Mouse (Mus musculus) thymus, adult 2 months (tissue): Measurements from ENCODE around the gene Olfr555. TPM values are rescaled to one million over a fixed set of nuclear protein-coding genes. Genes with fewer than 3 reads are reported as not detected.

ENCODE experiments used
- DNase-seq: peaks from one replicate; pipeline ENCODE4 v3.0.0; 2021
- H3K27ac ChIP-seq: fragments of 200-500 bp; 2 replicates; pipeline ENCODE4 v1.5.1; 2012; ENCODE audit warnings: low read length, control low read depth; ENCODE audit not compliant: control insufficient read depth, insufficient read depth
- H3K27me3 ChIP-seq: fragments of 200-500 bp; 2 replicates; pipeline ENCODE4 v1.6.1; 2012; ENCODE audit warnings: mild to moderate bottlenecking, low read length, moderate library complexity, mixed read lengths; ENCODE audit not compliant: control insufficient read depth, insufficient read depth
- H3K36me3 ChIP-seq: fragments of 200-500 bp; 2 replicates; pipeline ENCODE4 v1.6.1; 2012; ENCODE audit warnings: mild to moderate bottlenecking, low read length, moderate library complexity; ENCODE audit not compliant: control insufficient read depth, insufficient read depth
- H3K4me1 ChIP-seq: fragments of 200-500 bp; replicated peaks from 2 replicates; pipeline ENCODE4 v1.6.1; 2012; ENCODE audit warnings: low read length; ENCODE audit not compliant: control insufficient read depth, insufficient read depth
- H3K4me3 ChIP-seq: fragments of 200-500 bp; 2 replicates; pipeline ENCODE4 v1.5.1; 2012; ENCODE audit warnings: mild to moderate bottlenecking, low read length, control low read depth, moderate library complexity; ENCODE audit not compliant: control insufficient read depth, insufficient read depth
- CTCF ChIP-seq: fragments of 200-500 bp; IDR thresholded peaks from 2 replicates; pipeline ENCODE4 v1.5.1; 2012; ENCODE audit warnings: mild to moderate bottlenecking, control low read depth, low read length, moderate library complexity, borderline replicate concordance; ENCODE audit not compliant: control insufficient read depth, poor library complexity, insufficient read depth; ENCODE audit errors: extremely low read depth
- POLR2A ChIP-seq: fragments of 200-500 bp; IDR thresholded peaks from 2 replicates; pipeline ENCODE4 v1.6.1; 2012; ENCODE audit warnings: mild to moderate bottlenecking, low read length, control low read depth, moderate library complexity; ENCODE audit not compliant: control insufficient read depth, poor library complexity, insufficient read depth; ENCODE audit errors: extremely low read depth
- WGBS: fragments of 180-500 bp; shearing (Covaris S2); methylation state at CpG from one replicate; pipeline ENCODE4 v1.1.7; 2018; 5-methylcytosine and 5-hydroxymethylcytosine counted together
- polyA plus RNA-seq: library from polyadenylated mRNA; depleted of rRNA; stranded (reverse); fragments of >200 nt; gene quantifications from 2 replicates; pipeline ENCODE4 v1.2.3, GENCODE M21; 2012; rRNA removed

Gene Olfr555
- polyA plus RNA-seq, 1 experiment: not detected

- 31% methylated on average over 2 of the region's 2 CpGs for WGBS
- TF ChIP-seq CTCF: no peak
- no peak for TF ChIP-seq POLR2A
- DNase-seq: no peak
- Histone ChIP-seq H3K27me3 (no peaks in the 10 kb centered on the region), H3K27ac (no peak overlapping the region), H3K36me3 (no peaks in the 10 kb centered on the region), H3K4me3 (no peak overlapping the region), H3K4me1 (no peaks in the 10 kb centered on the region)
These were observed 6.8 kb downstream of the Olfr555 start for GRCm38 (mm10) chr7:102665378-102665777.

GRCm38 (mm10) chr7:102676225-102676624, 17.6 kb downstream of the Olfr555 start:
- Histone ChIP-seq H3K36me3 (no peaks in the 10 kb centered on the region), H3K4me3 (no peak overlapping the region), H3K27me3 (no peaks in the 10 kb centered on the region), H3K27ac (no peak overlapping the region), H3K4me1 (no peaks in the 10 kb centered on the region)
- TF ChIP-seq CTCF (no peak), POLR2A (no peak)
- no peak for DNase-seq
- 70% methylated on average over 2 of the region's 2 CpGs for WGBS

- Histone ChIP-seq H3K27me3 (no peaks in the 10 kb centered on the region), H3K36me3 (no peaks in the 10 kb centered on the region), H3K4me1 (no peaks in the 10 kb centered on the region), H3K4me3 (no peak overlapping the region), H3K27ac (no peak overlapping the region)
- 97% methylated on average over 1 of the region's 1 CpGs for WGBS
- TF ChIP-seq POLR2A: no peak
- TF ChIP-seq CTCF: no peak
- no peak for DNase-seq
These were observed 23.3 kb downstream of the Olfr555 start for GRCm38 (mm10) chr7:102681916-102682315.

- Histone ChIP-seq H3K4me3 (peak within 1 kb of the TSS; percentile 76), H3K27ac (peak within 1 kb of the TSS; percentile 69), H3K27me3 (no peaks in the 10 kb centered on the region), H3K4me1 (no peaks in the 10 kb centered on the region), H3K36me3 (no peaks in the 10 kb centered on the region)
- WGBS: under 1% methylated on average over 40 of the region's 40 CpGs
- TF ChIP-seq POLR2A: peak; percentile 74
- peak; percentile 41; the same call in 1 of the 2 replicates for TF ChIP-seq CTCF
- peak; percentile 93 for DNase-seq
These were observed 28.4 kb downstream of the Olfr555 start, which contains the start of gene Trim68 for GRCm38 (mm10) chr7:102686944-102687501. Gene Trim68 (minus strand): TSS chr7:102687327.

- WGBS: 76% methylated on average over 5 of the region's 5 CpGs
- peak; percentile 36 for DNase-seq
- Histone ChIP-seq H3K27ac (no peak within 1 kb of the TSS), H3K36me3 (no peaks in the 10 kb centered on the region), H3K27me3 (0 out of 2 replicates have a peak, but pooled peaks cover 3% of the 10 kb centered on the region), H3K4me3 (no peak within 1 kb of the TSS), H3K4me1 (no peaks in the 10 kb centered on the region)
- TF ChIP-seq CTCF (no peak), POLR2A (no peak)
These were observed 36.9 kb downstream of the Olfr555 start, which contains the start of gene Olfr557 for GRCm38 (mm10) chr7:102695358-102696125. Gene Olfr557 (plus strand): TSS chr7:102695910.

- no peaks in the 10 kb centered on the region for H3K36me3 ChIP-seq
- no peak for TF ChIP-seq POLR2A
- no peak for TF ChIP-seq CTCF
- H3K4me3 ChIP-seq: no peak overlapping the region
- DNase-seq: no peak
- WGBS: 95% methylated on average over 7 of the region's 7 CpGs
- 0 out of 2 replicates have a peak, but pooled peaks cover 3% of the 10 kb centered on the region for H3K27me3 ChIP-seq
- no peak overlapping the region for H3K27ac ChIP-seq
- H3K4me1 ChIP-seq: no peaks in the 10 kb centered on the region
These were observed 39.8 kb downstream of the Olfr555 start for GRCm38 (mm10) chr7:102698461-102698860.

GRCm38 (mm10) chr7:102701915-102702314, 43.3 kb downstream of the Olfr555 start, which contains the start of gene Olfr558:
Gene Olfr558 (plus strand): TSS chr7:102702215.
- no peak for TF ChIP-seq CTCF
- TF ChIP-seq POLR2A: no peak

More at GRCm38 (mm10) chr7:102701915-102702314, 43.3 kb downstream of the Olfr555 start, which contains the start of gene Olfr558:
- H3K27ac ChIP-seq: no peak within 1 kb of the TSS
- H3K27me3 ChIP-seq: 0 out of 2 replicates have a peak, but pooled peaks cover 3% of the 10 kb centered on the region
- DNase-seq: no peak
- H3K4me3 ChIP-seq: no peak within 1 kb of the TSS
- no peaks in the 10 kb centered on the region for H3K36me3 ChIP-seq
- no peaks in the 10 kb centered on the region for H3K4me1 ChIP-seq

Other genes with a start within 250 kb of the Olfr555 start
- 46.3 and 67.1 TPM in 2 replicates for gene Rrm1, start 217.1 kb upstream of the Olfr555 start, polyA plus RNA-seq
- not detected in 2 replicates for gene Olfr543, start 177.1 kb upstream of the Olfr555 start, polyA plus RNA-seq
- gene Olfr544, start 170.5 kb upstream of the Olfr555 start, polyA plus RNA-seq: not detected in 2 replicates
- gene Olfr545, start 159.2 kb upstream of the Olfr555 start, polyA plus RNA-seq: not detected in 2 replicates
- not detected in 2 replicates for gene Olfr547, start 124.1 kb upstream of the Olfr555 start, polyA plus RNA-seq
- gene Olfr548-ps1, start 117.9 kb upstream of the Olfr555 start, polyA plus RNA-seq: not detected in 2 replicates
- gene Olfr549, start 109.0 kb upstream of the Olfr555 start, polyA plus RNA-seq: not detected in 2 replicates
- 20.4 and 23.6 TPM in 2 replicates for gene Trim21, start 93.3 kb upstream of the Olfr555 start, polyA plus RNA-seq
- gene Olfr550, start 87.4 kb upstream of the Olfr555 start, polyA plus RNA-seq: 0.13 TPM in 1 of 2 replicates, not detected in the other
- not detected in 2 replicates for gene Olfr551, start 66.9 kb upstream of the Olfr555 start, polyA plus RNA-seq
- not detected in 2 replicates for gene Olfr552, start 61.1 kb upstream of the Olfr555 start, polyA plus RNA-seq
- gene Olfr553, start 40.6 kb upstream of the Olfr555 start, polyA plus RNA-seq: not detected in 2 replicates
- not detected in 2 replicates for gene Olfr554, start 20.4 kb upstream of the Olfr555 start, polyA plus RNA-seq
- not detected in 2 replicates for gene Olfr556, start 6.1 kb downstream of the Olfr555 start, polyA plus RNA-seq
- 14.0 and 16.3 TPM in 2 replicates for gene Trim68, start 28.5 kb downstream of the Olfr555 start, polyA plus RNA-seq
- not detected in 2 replicates for gene Olfr557, start 37.1 kb downstream of the Olfr555 start, polyA plus RNA-seq
- gene Olfr558, start 43.4 kb downstream of the Olfr555 start, polyA plus RNA-seq: 0.11 and 0.49 TPM in 2 replicates
- not detected in 2 replicates for gene Olfr33, start 60.2 kb downstream of the Olfr555 start, polyA plus RNA-seq
- not detected in 2 replicates for gene Olfr559, start 68.7 kb downstream of the Olfr555 start, polyA plus RNA-seq
- gene Olfr560, start 100.5 kb downstream of the Olfr555 start, polyA plus RNA-seq: not detected in 2 replicates
- 0.29 and 0.32 TPM in 2 replicates for gene Olfr78, start 100.6 kb downstream of the Olfr555 start, polyA plus RNA-seq
- gene Olfr561, start 112.4 kb downstream of the Olfr555 start, polyA plus RNA-seq: not detected in 2 replicates
- not detected in 2 replicates for gene Olfr564, start 144.7 kb downstream of the Olfr555 start, polyA plus RNA-seq
- not detected in 2 replicates for gene Olfr566, start 199.9 kb downstream of the Olfr555 start, polyA plus RNA-seq
- gene Olfr568, start 218.3 kb downstream of the Olfr555 start, polyA plus RNA-seq: not detected in 2 replicates
- not detected in 2 replicates for gene Olfr569, start 232.1 kb downstream of the Olfr555 start, polyA plus RNA-seq
- not detected in 2 replicates for gene Olfr570, start 235.8 kb downstream of the Olfr555 start, polyA plus RNA-seq